Mouse (Mus musculus): ENCODE data around the gene Tarsl2. TPM values are rescaled to one million over a fixed set of nuclear protein-coding genes. Genes with fewer than 3 reads are reported as not detected.
A peak's percentile ranks its signal among the peaks of the same experiment; 100 is the strongest.

Gene Tarsl2
- 10 to 100 TPM; 38.1 to 44.6 TPM for total RNA-seq (2021)
- long read RNA-seq, experiment 1, transcript Tarsl2-201 (19 exons, 3,192 nt) = major isoform, 6 of 14 reads
- long read RNA-seq, experiment 1, partial matches to known transcripts = 8 of 14 reads
- long read RNA-seq, experiment 1, other reads (novel, unspliced or antisense) = 0 of 14 reads
- long read RNA-seq, experiment 2, transcript Tarsl2-201 (19 exons, 3,192 nt) = major isoform, 15 of 33 reads
- long read RNA-seq, experiment 2, partial matches to known transcripts = 11 of 33 reads
- long read RNA-seq, experiment 2, other reads (novel, unspliced or antisense) = 7 of 33 reads

- peak; percentile 83 to 93 for DNase-seq (ENCODE audit: low spot score in 2 of 2)
These were observed at the start of gene Tarsl2 for GRCm38 (mm10) chr7:65644643-65645351. Tarsl2 (plus strand) TSS chr7:65644898.

- no peak for DNase-seq (ENCODE audit: low spot score in 2 of 2)
These were observed 38.6 kb upstream of the Tarsl2 start for GRCm38 (mm10) chr7:65606124-65606523.

- no peak for DNase-seq (ENCODE audit: low spot score in 2 of 2)
These were observed 37.7 kb upstream of the Tarsl2 start for GRCm38 (mm10) chr7:65607003-65607402.

- no peak for DNase-seq (ENCODE audit: low spot score in 2 of 2)
These were observed 34.5 kb upstream of the Tarsl2 start for GRCm38 (mm10) chr7:65610171-65610570.

- DNase-seq (ENCODE audit: low spot score in 2 of 2) = no peak
These were observed 34.0 kb upstream of the Tarsl2 start for GRCm38 (mm10) chr7:65610673-65611072.

- no peak for DNase-seq (ENCODE audit: low spot score in 2 of 2)
These were observed 33.4 kb upstream of the Tarsl2 start for GRCm38 (mm10) chr7:65611298-65611697.

GRCm38 (mm10) chr7:65613723-65614122, 31.0 kb upstream of the Tarsl2 start:
- DNase-seq (ENCODE audit: low spot score in 2 of 2) = no peak

- DNase-seq (ENCODE audit: low spot score in 2 of 2) = no peak
These were observed 25.9 kb upstream of the Tarsl2 start for GRCm38 (mm10) chr7:65618751-65619150.

- DNase-seq (ENCODE audit: low spot score in 2 of 2) = no peak
These were observed 24.0 kb upstream of the Tarsl2 start for GRCm38 (mm10) chr7:65620746-65621145.

- no peak for DNase-seq (ENCODE audit: low spot score in 2 of 2)
These were observed 21.4 kb upstream of the Tarsl2 start for GRCm38 (mm10) chr7:65623330-65623729.

GRCm38 (mm10) chr7:65625528-65625927, 19.2 kb upstream of the Tarsl2 start:
- DNase-seq (ENCODE audit: low spot score in 2 of 2) = no peak

- DNase-seq (ENCODE audit: low spot score in 2 of 2) = no peak
These were observed 14.9 kb upstream of the Tarsl2 start for GRCm38 (mm10) chr7:65629846-65630245.

GRCm38 (mm10) chr7:65630661-65631060, 14.0 kb upstream of the Tarsl2 start:
- DNase-seq (ENCODE audit: low spot score in 2 of 2) = no peak

- no peak for DNase-seq (ENCODE audit: low spot score in 2 of 2)
These were observed 8.9 kb upstream of the Tarsl2 start for GRCm38 (mm10) chr7:65635831-65636230.

- no peak for DNase-seq (ENCODE audit: low spot score in 2 of 2)
These were observed 8.3 kb upstream of the Tarsl2 start for GRCm38 (mm10) chr7:65636356-65636880.

- no peak for DNase-seq (ENCODE audit: low spot score in 2 of 2)
These were observed 6.4 kb upstream of the Tarsl2 start for GRCm38 (mm10) chr7:65638170-65638770.

- no peak for DNase-seq (ENCODE audit: low spot score in 2 of 2)
These were observed 4.8 kb upstream of the Tarsl2 start for GRCm38 (mm10) chr7:65639821-65640382.

- no peak for DNase-seq (ENCODE audit: low spot score in 2 of 2)
These were observed 4.0 kb upstream of the Tarsl2 start for GRCm38 (mm10) chr7:65640672-65641071.

GRCm38 (mm10) chr7:65642371-65643304, 2.1 kb upstream of the Tarsl2 start:
- DNase-seq (ENCODE audit: low spot score in 2 of 2) = no peak

- no peak for DNase-seq (ENCODE audit: low spot score in 2 of 2)
These were observed 757 bp upstream of the Tarsl2 start for GRCm38 (mm10) chr7:65643861-65644421.

Measured in gastrocnemius, postnatal 4 days (tissue).